Mouse (Mus musculus) hindbrain, embryonic 10.5 days (tissue): ENCODE measurements around the gene Nin. TPM values are rescaled to one million over a fixed set of nuclear protein-coding genes. Genes with fewer than 3 reads are reported as not detected.

Experiments
- DNase-seq: peaks from one replicate; pipeline ENCODE4 v3.0.0-alpha.2; 2017; ENCODE audit warnings: low spot score
- H3K27ac ChIP-seq: fragments of 300-500 bp; sonication (generic); 2 replicates; pipeline ENCODE4 v1.5.1; 2016; ENCODE audit warnings: mild to moderate bottlenecking, moderate library complexity
- H3K27me3 ChIP-seq: fragments of 300-500 bp; sonication (generic); 2 replicates; pipeline ENCODE4 v1.6.1; 2016; ENCODE audit warnings: mild to moderate bottlenecking; ENCODE audit not compliant: poor library complexity, insufficient read depth, severe bottlenecking
- H3K36me3 ChIP-seq: fragments of 300-500 bp; sonication (generic); 2 replicates; pipeline ENCODE4 v1.6.1; 2016; ENCODE audit warnings: mild to moderate bottlenecking, moderate library complexity
- H3K4me1 ChIP-seq: fragments of 300-500 bp; sonication (generic); replicated peaks from 2 replicates; pipeline ENCODE4 v1.6.1; 2016; ENCODE audit warnings: mild to moderate bottlenecking
- H3K4me3 ChIP-seq: fragments of 300-500 bp; sonication (generic); 2 replicates; pipeline ENCODE4 v1.5.1; 2016; ENCODE audit warnings: mild to moderate bottlenecking, moderate library complexity
- H3K9me3 ChIP-seq: fragments of 300-500 bp; sonication (generic); 2 replicates; pipeline ENCODE4 v1.6.1; 2016; ENCODE audit warnings: mild to moderate bottlenecking, moderate library complexity
- WGBS: fragments of 180-500 bp; shearing (Covaris S2); methylation state at CpG from one replicate; pipeline ENCODE4 v1.1.7; 2016; 5-methylcytosine and 5-hydroxymethylcytosine counted together
- polyA plus RNA-seq: library from polyadenylated mRNA; unstranded; fragments of >200 nt; fragmentation: Nextera tagmentation; extraction: Ambion mirVana; gene quantifications from 2 replicates; pipeline ENCODE4 v1.2.1, GENCODE M21; 2016

Nin gene
- polyA plus RNA-seq, 1 experiment from 2014 or later: 10.3 TPM

DNA sequence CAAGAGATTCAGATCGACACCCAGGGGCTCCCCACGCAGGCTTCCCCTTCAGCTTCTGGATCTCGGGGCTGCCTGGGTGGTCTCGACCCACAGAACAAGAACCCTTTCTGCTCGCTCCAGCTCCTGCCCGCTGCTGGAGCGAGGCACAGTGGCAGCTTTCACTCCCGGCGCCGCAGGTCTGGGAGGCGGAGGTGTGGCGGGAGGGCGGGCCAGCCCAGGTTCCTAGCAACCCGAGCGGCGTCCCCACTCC lies 2.5 kb downstream of the Nin start:
- H3K9me3 ChIP-seq: no peaks in the 10 kb centered on the region
- H3K27me3 ChIP-seq: peaks cover 56% of the 10 kb centered on the region
- DNase-seq: no peak
- H3K4me1 ChIP-seq: peaks cover 69% of the 10 kb centered on the region
- no peaks in the 10 kb centered on the region for H3K36me3 ChIP-seq
- peak overlapping the region; percentile 95 for H3K4me3 ChIP-seq
- WGBS: under 1% methylated on average over 16 of the region's 16 CpGs
- H3K27ac ChIP-seq: peak overlapping the region; percentile 97

DNA sequence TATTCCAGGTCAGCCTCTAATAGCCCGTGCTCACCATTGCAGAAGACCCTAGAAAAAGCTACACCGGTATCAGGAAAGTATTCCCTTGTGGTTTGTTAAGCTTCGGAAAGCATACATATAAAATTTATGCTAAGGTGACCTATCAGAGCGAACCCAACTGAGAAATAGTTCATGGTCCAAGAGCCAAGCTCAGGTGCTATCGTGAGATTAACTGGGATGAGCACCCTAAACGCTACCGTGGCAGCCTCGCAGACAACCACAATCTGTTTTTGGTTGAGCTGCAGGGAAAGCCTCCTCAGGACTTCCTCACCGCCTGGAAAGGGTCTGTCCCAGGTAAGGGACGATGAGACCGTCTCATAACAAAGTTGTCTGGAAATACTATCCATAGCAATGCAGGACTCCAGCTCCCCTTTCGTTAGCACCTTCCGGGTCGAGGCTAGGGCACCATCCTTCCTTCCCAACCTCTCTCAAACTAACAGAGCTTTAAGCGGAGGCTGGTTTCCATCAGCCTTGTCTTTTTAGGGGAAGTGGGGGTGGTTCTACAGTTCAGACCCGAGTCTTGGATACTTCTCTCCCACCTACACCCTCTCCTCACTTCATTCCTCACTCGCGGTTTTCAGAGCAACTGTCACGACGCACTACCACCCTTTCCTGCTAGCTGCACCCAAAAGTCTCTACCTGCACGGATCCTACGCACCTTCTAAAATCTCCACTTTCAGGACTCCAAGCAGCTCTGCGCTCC lies 3.0 kb downstream of the Nin start:
- no peaks in the 10 kb centered on the region for H3K9me3 ChIP-seq
- DNase-seq: no peak
- peaks cover 74% of the 10 kb centered on the region for H3K4me1 ChIP-seq
- H3K36me3 ChIP-seq: no peaks in the 10 kb centered on the region
- H3K27ac ChIP-seq: peak overlapping the region; percentile 97
- peaks cover 55% of the 10 kb centered on the region for H3K27me3 ChIP-seq
- WGBS: 13% methylated on average over 23 of the region's 23 CpGs
- peak overlapping the region; percentile 95 for H3K4me3 ChIP-seq

DNA sequence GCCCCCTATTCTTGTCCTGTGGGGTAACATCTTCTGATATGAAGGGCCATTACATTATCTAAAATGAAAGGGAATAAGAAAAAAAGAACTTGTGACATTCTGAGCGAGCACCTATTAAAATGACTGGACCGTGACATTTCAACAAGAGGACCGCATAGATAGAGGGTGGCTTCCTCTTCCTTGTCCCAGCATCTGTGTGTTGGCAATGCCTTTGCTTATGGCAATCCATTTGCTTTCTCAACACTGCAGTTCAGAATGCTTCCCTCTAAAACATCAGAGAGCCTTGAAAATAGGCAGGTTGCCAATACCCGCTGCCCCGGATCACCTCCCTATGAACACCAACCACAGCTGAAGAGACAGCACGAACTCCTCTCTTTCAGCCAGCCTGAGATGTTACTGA lies 3.6 kb downstream of the Nin start:
- DNase-seq: no peak
- Histone ChIP-seq H3K36me3 (no peaks in the 10 kb centered on the region), H3K9me3 (no peaks in the 10 kb centered on the region), H3K4me3 (peak overlapping the region; percentile 95), H3K27me3 (peaks cover 51% of the 10 kb centered on the region), H3K27ac (no peak overlapping the region), H3K4me1 (peaks cover 80% of the 10 kb centered on the region)
- WGBS: 75% methylated on average over 6 of the region's 6 CpGs

DNA sequence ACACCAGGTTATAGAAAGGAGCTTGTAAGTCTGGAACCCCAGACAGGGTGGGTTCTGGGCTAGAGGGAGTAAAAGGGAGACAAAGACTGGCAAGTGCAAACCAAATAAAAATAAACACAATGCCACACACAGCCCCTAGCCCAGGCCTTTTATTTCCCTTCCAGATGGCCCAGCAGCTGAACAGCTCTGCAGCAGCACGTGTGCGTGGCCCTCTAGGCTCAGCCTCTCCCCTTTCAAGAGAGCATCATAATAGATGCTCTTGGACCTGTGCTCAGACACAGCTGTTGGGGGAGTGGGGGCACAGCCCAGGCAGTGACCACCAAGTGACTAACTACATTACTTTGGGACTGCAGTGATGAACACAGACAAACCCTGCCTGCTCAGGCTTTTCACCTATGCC lies 5.4 kb downstream of the Nin start:
- WGBS: 14% methylated on average over 2 of the region's 2 CpGs
- Histone ChIP-seq H3K36me3 (no peaks in the 10 kb centered on the region), H3K4me3 (no peak overlapping the region), H3K27me3 (peaks cover 34% of the 10 kb centered on the region), H3K9me3 (no peaks in the 10 kb centered on the region), H3K27ac (peak overlapping the region; percentile 70), H3K4me1 (peaks cover 93% of the 10 kb centered on the region)
- peak; percentile 51 for DNase-seq

DNA sequence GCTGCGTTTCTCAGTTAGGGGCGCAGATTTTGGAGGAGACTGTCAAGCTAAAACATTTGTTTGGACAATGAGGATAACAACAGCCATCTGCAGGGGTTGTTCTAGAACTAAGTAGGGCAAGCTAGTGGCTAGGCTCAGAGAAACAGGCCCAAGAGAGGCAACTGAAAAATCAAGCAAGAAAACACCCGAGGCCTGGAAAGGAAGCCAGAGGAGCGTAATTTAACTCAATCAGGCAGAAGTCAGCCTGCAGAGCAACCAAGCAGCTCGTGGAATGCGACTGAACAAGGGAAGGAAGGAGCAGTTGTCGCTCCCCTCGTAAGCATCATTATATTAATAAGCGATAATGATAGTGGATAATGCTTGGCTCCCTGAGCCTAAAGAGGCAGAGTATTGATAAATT lies 7.0 kb downstream of the Nin start:
- peaks cover 80% of the 10 kb centered on the region for H3K4me1 ChIP-seq
- H3K27me3 ChIP-seq: peaks cover 22% of the 10 kb centered on the region
- 65% methylated on average over 9 of the region's 9 CpGs for WGBS
- DNase-seq: no peak
- H3K27ac ChIP-seq: peak overlapping the region; percentile 56
- H3K4me3 ChIP-seq: no peak overlapping the region
- H3K36me3 ChIP-seq: peaks cover 10% of the 10 kb centered on the region; the same call in 1 of the 2 replicates
- no peaks in the 10 kb centered on the region for H3K9me3 ChIP-seq

DNA sequence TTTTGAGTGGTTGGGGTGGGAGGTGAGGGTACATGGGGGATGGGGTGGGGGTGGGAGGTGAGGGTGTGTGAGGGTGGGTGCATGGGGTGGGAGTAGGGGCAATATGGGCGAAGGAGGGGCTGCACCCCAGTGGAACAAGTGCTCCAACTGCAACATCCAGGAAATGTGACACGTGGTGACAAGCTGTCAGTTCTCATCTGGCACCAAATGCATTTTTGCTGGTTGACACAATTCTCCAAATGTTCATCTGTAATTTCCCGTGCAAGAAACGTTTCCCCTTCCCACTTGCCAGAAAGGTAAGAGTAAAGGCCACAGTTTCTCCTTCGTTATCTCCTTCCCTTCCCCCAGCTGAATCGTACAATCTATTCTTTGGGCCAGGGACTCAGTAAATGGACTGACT lies 7.6 kb downstream of the Nin start:
- no peak for DNase-seq
- peaks cover 13% of the 10 kb centered on the region; the same call in 1 of the 2 replicates for H3K36me3 ChIP-seq
- 72% methylated on average over 6 of the region's 6 CpGs for WGBS
- peaks cover 22% of the 10 kb centered on the region for H3K27me3 ChIP-seq
- no peak overlapping the region; the same call in 1 of the 2 replicates for H3K27ac ChIP-seq
- H3K4me1 ChIP-seq: peaks cover 74% of the 10 kb centered on the region
- no peaks in the 10 kb centered on the region for H3K9me3 ChIP-seq
- no peak overlapping the region for H3K4me3 ChIP-seq

DNA sequence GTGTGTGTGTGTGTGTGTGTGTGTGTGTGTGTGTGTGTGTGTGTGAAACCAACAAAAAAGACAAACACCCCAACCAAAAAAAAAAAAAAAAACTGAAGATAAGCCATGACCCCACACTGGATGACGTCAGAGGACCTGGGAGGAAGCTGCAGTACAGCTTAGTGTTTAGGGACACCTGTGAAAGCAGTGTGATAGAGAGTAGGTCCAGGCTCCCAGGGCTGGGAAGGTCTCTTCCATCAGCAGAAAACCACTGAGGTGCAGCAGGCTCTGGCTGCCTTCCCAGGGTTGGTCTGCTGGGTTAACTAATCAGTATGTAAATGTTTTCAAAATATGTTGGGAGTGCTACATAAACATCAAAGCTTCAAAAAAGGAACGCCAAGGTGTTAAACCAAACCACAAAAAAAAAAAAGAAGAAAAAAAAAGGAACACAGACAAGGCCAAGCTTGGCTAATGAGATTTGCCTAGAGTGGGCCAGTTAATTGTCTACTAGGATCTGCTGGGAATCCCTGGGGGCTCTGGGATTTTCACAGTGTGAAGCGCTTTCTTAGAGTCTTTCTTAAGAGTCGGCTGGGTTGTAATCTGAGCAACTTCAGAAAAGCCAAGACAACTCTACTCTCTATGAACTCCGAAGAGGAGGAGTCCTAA lies 8.6 kb downstream of the Nin start:
- Histone ChIP-seq H3K27ac (no peak overlapping the region), H3K27me3 (peaks cover 13% of the 10 kb centered on the region), H3K9me3 (no peaks in the 10 kb centered on the region), H3K36me3 (peaks cover 15% of the 10 kb centered on the region; the same call in 1 of the 2 replicates), H3K4me1 (peaks cover 64% of the 10 kb centered on the region), H3K4me3 (no peak overlapping the region)
- no peak for DNase-seq
- WGBS: 22% methylated on average over 5 of the region's 5 CpGs

DNA sequence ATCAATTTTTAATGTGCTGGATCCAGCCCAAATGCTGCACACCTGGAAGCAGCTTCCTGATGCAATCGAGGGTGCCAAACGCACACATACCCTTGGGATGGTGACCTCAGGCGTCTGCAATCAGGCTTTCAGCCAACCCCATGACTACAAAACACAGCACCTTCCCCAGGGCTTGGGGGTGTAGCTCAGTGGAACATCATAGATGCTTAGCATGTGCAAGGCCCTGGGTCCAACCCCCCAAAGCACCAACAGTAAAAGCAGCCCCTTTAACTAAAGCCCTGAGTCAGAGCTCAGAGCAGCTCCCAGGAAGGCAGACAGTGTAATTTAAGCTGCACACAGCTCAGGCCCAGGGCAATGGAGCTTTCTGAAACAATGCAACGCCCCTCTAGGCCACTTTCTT lies 9.3 kb downstream of the Nin start:
- Histone ChIP-seq H3K9me3 (no peaks in the 10 kb centered on the region), H3K4me3 (no peak overlapping the region), H3K27me3 (peaks cover 6% of the 10 kb centered on the region), H3K36me3 (peaks cover 15% of the 10 kb centered on the region; the same call in 1 of the 2 replicates), H3K27ac (peak overlapping the region; percentile 56; the same call in 1 of the 2 replicates), H3K4me1 (peaks cover 58% of the 10 kb centered on the region)
- DNase-seq: no peak
- 64% methylated on average over 4 of the region's 4 CpGs for WGBS

DNA sequence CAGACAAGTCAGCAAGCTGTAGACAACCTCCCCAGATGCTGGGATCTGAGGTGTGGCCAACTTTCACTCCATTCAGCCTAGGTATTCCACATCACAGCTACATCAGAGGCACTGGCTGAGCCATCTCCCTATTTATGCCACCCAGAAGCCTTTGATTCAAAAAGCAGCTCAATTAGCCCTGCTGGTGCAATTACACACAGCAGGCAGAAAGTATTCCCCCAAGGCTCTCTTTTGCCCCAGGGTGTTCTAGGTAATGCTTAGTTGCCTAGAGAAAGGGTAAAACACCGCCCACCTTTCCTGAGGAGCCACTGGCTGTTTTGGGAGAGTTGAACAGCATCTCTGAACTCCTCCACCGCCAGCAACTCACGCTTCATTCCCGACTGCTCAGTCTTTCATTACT lies 10.3 kb downstream of the Nin start:
- Histone ChIP-seq H3K36me3 (peaks cover 15% of the 10 kb centered on the region; the same call in 1 of the 2 replicates), H3K27ac (no peak overlapping the region), H3K4me3 (no peak overlapping the region), H3K4me1 (peaks cover 49% of the 10 kb centered on the region), H3K27me3 (no peaks in the 10 kb centered on the region), H3K9me3 (no peaks in the 10 kb centered on the region)
- DNase-seq: no peak
- WGBS: 79% methylated on average over 4 of the region's 4 CpGs

DNA sequence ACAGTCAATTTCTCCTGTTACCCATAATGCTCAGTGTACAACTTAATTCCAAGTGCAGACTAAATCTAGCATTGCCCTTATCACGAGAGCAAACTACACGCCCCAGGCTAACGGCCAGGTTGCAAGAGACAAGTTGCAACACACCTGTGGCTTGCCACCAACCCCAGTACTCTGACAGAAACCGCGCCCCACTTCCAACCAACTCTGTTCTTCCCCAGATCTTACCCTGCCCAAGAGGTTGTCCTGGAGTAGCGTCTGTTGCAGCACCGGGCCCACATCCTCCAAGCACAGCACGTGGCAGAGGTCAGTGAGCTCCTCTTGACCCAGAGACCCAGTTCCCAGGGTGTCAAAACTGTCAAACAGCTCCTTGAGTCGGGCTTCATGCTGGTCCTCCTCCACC lies 11.1 kb downstream of the Nin start:
- Histone ChIP-seq H3K36me3 (peaks cover 15% of the 10 kb centered on the region; the same call in 1 of the 2 replicates), H3K27me3 (no peaks in the 10 kb centered on the region), H3K9me3 (no peaks in the 10 kb centered on the region), H3K27ac (no peak overlapping the region), H3K4me1 (peaks cover 40% of the 10 kb centered on the region), H3K4me3 (no peak overlapping the region)
- WGBS: 91% methylated on average over 9 of the region's 9 CpGs
- no peak for DNase-seq

DNA sequence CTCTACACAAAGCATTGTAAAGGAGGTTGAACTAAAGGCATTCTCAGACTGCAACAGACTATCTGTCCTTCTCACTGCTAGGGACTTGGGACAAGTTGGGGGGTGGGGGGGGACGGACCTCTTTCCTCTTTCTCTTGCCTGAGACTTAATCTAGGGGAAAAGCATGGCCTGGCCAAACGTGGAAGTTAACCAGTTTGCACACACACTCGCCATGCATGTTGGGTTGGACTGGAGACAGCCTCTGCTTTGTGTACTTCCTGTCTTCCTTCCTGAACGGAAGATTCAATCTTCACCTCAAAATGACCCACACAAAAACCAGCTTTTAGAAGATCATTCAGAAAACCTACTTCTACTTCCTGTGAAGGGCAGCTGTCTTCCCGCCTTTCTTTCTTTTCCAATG lies 11.7 kb downstream of the Nin start:
- Histone ChIP-seq H3K27ac (no peak overlapping the region), H3K4me1 (peaks cover 39% of the 10 kb centered on the region), H3K36me3 (peaks cover 15% of the 10 kb centered on the region; the same call in 1 of the 2 replicates), H3K27me3 (no peaks in the 10 kb centered on the region), H3K4me3 (no peak overlapping the region), H3K9me3 (no peaks in the 10 kb centered on the region)
- WGBS: 90% methylated on average over 5 of the region's 5 CpGs
- DNase-seq: no peak

DNA sequence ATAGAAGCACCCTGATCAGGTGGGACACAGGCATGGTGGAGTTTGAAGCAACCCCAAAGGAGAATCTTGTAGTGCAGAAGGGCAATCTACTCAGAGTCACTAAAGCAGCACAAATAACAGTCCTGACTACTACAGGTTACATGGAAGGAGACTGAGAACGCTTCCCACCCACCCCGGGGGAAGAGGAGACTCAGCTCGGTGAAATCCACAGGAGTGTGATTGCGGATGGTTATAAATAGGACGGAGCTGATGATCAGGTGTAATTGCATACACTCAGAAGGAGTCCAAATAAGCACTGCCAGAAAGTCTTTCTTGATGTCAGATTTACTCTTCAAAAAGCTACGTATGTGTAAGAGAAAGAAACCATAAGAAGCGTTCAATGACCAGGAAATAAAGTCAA lies 15.6 kb downstream of the Nin start:
- no peaks in the 10 kb centered on the region for H3K27me3 ChIP-seq
- peaks cover 15% of the 10 kb centered on the region for H3K36me3 ChIP-seq
- H3K27ac ChIP-seq: no peak overlapping the region
- peaks cover 25% of the 10 kb centered on the region for H3K4me1 ChIP-seq
- 95% methylated on average over 7 of the region's 7 CpGs for WGBS
- H3K4me3 ChIP-seq: no peak overlapping the region
- H3K9me3 ChIP-seq: no peaks in the 10 kb centered on the region
- no peak for DNase-seq

DNA sequence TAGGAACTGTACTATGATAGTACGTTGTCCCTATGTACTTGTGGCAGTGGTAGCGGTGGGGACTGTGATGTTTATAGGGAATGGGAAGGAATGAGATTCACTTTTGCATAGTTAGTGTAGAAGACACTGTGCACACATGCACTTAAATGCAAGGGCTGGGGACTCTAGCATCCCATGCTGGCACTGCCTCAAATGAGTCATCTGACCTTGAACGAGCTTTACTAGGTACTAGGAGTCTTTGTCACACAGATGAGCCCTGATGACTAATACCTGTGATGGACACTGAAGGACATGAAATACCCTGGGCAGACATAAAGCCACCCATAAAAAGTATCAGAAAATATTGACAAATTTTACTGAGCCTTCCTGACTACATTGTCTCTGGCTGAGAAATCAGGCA lies 16.2 kb downstream of the Nin start:
- peaks cover 15% of the 10 kb centered on the region for H3K36me3 ChIP-seq
- no peaks in the 10 kb centered on the region for H3K9me3 ChIP-seq
- no peak overlapping the region for H3K27ac ChIP-seq
- no peak overlapping the region for H3K4me3 ChIP-seq
- DNase-seq: no peak
- H3K4me1 ChIP-seq: peaks cover 24% of the 10 kb centered on the region
- WGBS: 90% methylated on average over 3 of the region's 3 CpGs
- no peaks in the 10 kb centered on the region for H3K27me3 ChIP-seq
